Mouse (Mus musculus): Measurements from ENCODE around the gene Vgll3. TPM values are rescaled to one million over a fixed set of nuclear protein-coding genes. Genes with fewer than 3 reads are reported as not detected.

Gene Vgll3
- not detected for total RNA-seq (2023)

GRCm38 (mm10) chr16:65814918-65815881 lies at the start of gene Vgll3:
TSS of gene Vgll3 (plus strand) at chr16:65815257.

